Mouse (Mus musculus) C2C12 (cell line): ENCODE data around the gene Mrfap1. TPM values are rescaled to one million over a fixed set of nuclear protein-coding genes. Genes with fewer than 3 reads are reported as not detected.
A peak's percentile ranks its signal among the peaks of the same experiment; 100 is the strongest.

Experiments used
- H3K27me3 ChIP-seq: one replicate; pipeline ENCODE4 v1.6.1; 2011; ENCODE audit not compliant: control insufficient read depth, insufficient read depth, insufficient read length
- H3K36me3 ChIP-seq: one replicate; pipeline ENCODE4 v1.6.1; 2011; ENCODE audit not compliant: control insufficient read depth, insufficient read depth
- H3K4me3 ChIP-seq: one replicate; pipeline ENCODE4 v1.5.1; 2011; ENCODE audit warnings: mild to moderate bottlenecking, control low read depth; ENCODE audit not compliant: poor library complexity, insufficient read depth, severe bottlenecking
- H3K79me2 ChIP-seq: one replicate; pipeline ENCODE4 v1.6.1; 2011; ENCODE audit not compliant: control insufficient read depth, insufficient read depth
- H3K79me3 ChIP-seq: one replicate; pipeline ENCODE4 v1.6.1; 2011; ENCODE audit warnings: low read depth, control low read depth
- H3ac ChIP-seq: one replicate; pipeline ENCODE3; 2011; ENCODE audit warnings: low read depth; ENCODE audit not compliant: control insufficient read depth, insufficient read length
- CEBPB ChIP-seq: IDR thresholded peaks from one replicate; pipeline ENCODE4 v1.6.1; 2011; ENCODE audit warnings: low read depth, mild to moderate bottlenecking, control low read depth, moderate library complexity
- CTCF ChIP-seq: IDR thresholded peaks from one replicate; pipeline ENCODE4 v1.5.1; 2011; ENCODE audit not compliant: control insufficient read depth, insufficient read depth, insufficient read length
- FOSL1 ChIP-seq: IDR thresholded peaks from one replicate; pipeline ENCODE4 v1.8.0; 2011; ENCODE audit warnings: mild to moderate bottlenecking, low read length; ENCODE audit not compliant: poor library complexity, insufficient read depth, severe bottlenecking
- MAX ChIP-seq: IDR thresholded peaks from one replicate; pipeline ENCODE4 v1.6.1; 2011; ENCODE audit warnings: mild to moderate bottlenecking, control low read depth
- MYOD1 ChIP-seq: IDR thresholded peaks from one replicate; pipeline ENCODE4 v1.6.1; 2011; ENCODE audit warnings: low read depth; ENCODE audit not compliant: control insufficient read depth, insufficient read length
- MYOG ChIP-seq: IDR thresholded peaks from one replicate; pipeline ENCODE4 v1.6.1; 2011; ENCODE audit not compliant: control insufficient read depth, insufficient read length; ENCODE audit errors: extremely low read depth
- USF1 ChIP-seq: IDR thresholded peaks from one replicate; pipeline ENCODE4 v1.6.1; 2011; ENCODE audit warnings: low read depth, mild to moderate bottlenecking, control low read depth, moderate library complexity
- polyA plus RNA-seq: library from polyadenylated mRNA; unstranded; fragments of >200 nt; fragmentation: generic; extraction: Trizol; gene quantifications from one replicate; pipeline ENCODE4 v1.2.1, GENCODE M21; 2012; ENCODE audit warnings: missing spikeins

Gene Mrfap1
- polyA plus RNA-seq, 1 experiment = 347 TPM

DNA sequence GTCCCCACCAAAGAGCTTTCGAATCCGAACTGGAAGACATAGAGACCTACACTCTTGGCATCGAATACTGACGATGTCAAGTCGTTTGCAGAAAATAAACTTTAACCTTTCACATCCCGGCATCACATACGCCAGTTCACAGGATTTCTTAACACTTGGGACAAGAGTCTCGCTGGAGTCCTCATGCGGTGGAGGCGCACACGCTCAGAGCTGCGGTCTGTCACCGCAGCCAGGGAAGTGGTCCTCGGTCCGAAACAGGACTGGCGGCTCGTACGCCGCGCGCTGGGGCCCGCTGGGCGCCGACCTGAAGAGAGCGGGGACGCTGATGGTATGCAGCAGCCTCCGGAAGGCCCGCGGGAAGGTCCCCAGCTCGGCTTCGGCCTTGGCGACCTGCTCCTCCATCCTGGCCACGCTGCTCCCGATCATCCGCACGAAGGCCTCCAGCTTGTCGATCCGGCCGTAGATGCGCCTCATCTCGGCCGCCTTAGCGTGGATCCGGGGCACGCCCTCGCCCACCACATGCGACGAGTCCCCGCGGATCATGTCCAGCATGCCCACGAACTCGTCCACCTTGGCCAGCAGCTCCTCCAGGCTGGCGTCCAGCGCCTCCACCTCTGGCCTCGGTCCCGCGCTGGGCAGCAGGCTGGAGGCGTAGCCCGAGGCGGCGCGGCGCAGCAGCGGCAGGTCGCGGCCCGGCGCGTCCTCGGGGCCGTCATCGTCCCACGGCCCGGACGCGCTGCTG lies 48.6 kb downstream of the Mrfap1 start:
- TF ChIP-seq MYOD1 = no peak
- TF ChIP-seq CEBPB = no peak
- TF ChIP-seq FOSL1 = no peak
- no peak for TF ChIP-seq CTCF
- no peak for TF ChIP-seq MYOG
- no peak for TF ChIP-seq USF1
- Histone ChIP-seq H3K79me3 (peaks cover 7% of the 10 kb centered on the region), H3K4me3 (peak overlapping the region; percentile 81), H3K27me3 (no peaks in the 10 kb centered on the region), H3ac (peak overlapping the region; percentile 76), H3K79me2 (peaks cover 25% of the 10 kb centered on the region), H3K36me3 (no peaks in the 10 kb centered on the region)

DNA sequence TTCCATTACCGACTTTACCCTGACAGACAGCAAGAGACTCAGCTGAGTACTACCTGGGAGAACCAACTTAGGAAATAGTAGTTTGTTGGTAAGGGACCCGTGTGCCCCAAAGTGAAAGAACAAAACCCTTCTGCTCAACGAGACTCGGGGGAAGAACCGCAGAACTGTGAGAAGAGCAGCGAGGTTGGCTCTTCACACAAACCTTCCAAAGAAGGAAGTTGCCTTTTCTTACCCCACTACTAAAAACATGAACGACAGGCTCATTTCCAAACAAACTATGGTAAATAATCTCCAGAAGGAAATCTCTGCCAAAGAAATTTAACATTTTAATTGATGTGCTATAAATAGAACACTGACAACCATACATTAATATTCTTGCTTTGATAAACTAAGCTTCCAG lies 49.5 kb downstream of the Mrfap1 start:
- TF ChIP-seq CEBPB = no peak
- TF ChIP-seq CTCF = no peak
- no peak for TF ChIP-seq MYOD1
- no peak for TF ChIP-seq MYOG
- no peak for TF ChIP-seq MAX
- Histone ChIP-seq H3K79me3 (peaks cover 7% of the 10 kb centered on the region), H3K4me3 (no peak overlapping the region), H3K79me2 (peaks cover 25% of the 10 kb centered on the region), H3K36me3 (no peaks in the 10 kb centered on the region), H3K27me3 (no peaks in the 10 kb centered on the region), H3ac (no peak overlapping the region)

Other genes starting within 250 kb of the Mrfap1 start
- 10.7 TPM for gene Tbc1d14, start 203.5 kb downstream of the Mrfap1 start, polyA plus RNA-seq
- 8.6 TPM for gene D5Ertd579e, start 100.7 kb downstream of the Mrfap1 start, polyA plus RNA-seq
- 18.7 TPM for gene Bloc1s4, start 48.1 kb downstream of the Mrfap1 start, polyA plus RNA-seq
- gene Man2b2, start 33.9 kb upstream of the Mrfap1 start, polyA plus RNA-seq = 4.5 TPM
- not detected for gene Ppp2r2c, start 71.7 kb upstream of the Mrfap1 start, polyA plus RNA-seq
- 16.2 TPM for gene Wfs1, start 192.4 kb upstream of the Mrfap1 start, polyA plus RNA-seq